Mouse (Mus musculus): ENCODE measurements around the gene Iqcn. TPM values are rescaled to one million over a fixed set of nuclear protein-coding genes. Genes with fewer than 3 reads are reported as not detected.

The Iqcn gene
- polyA plus RNA-seq, 1 experiment, result not detected

DNA sequence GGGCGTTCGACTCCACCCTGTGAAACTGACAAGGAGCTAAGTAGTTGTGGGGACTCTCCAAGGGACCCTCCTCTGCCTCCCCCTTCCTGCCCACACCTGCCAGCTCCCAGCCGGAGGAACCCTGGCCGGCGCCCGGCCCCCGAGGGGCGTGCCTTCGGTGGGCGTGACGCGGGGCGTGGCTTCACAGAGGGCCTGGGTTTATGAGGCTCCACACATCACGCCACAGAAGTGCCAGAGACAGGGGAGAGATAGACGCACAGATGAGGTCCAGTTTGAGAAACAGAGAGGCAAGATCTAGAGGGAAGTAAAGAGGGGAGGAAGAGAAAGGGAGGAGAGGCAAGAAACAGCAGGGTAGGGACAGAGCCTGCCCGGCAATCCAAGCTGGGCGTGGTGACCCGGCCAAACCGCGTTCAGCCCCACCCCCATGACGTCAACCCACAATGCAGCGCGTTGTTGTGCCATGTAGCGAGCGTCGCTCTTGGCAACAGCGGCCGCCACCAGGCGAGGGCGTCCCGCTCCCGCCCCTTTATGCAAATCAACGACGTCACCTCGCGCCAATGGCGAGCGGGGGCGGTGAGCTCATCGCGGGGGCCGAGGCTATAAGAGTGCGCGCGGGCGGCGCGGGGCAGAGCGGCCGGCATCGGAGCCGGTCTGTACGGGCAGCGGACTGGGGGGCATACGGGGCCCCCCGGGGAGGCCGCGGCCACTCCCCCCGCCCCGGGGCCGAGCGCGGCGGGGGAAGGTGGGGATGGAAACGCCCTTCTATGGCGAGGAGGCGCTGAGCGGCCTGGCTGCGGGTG, 4.7 kb upstream of the Iqcn start, which contains the start of gene Jund:
Gene Jund (plus strand): TSS at position 640 of the 800 bp plus-strand sequence.
- peak within 1 kb of the TSS; percentile 97 for H3K27ac ChIP-seq (ENCODE audit: insufficient read depth, low read depth, low read length)
- H3K4me1 ChIP-seq (ENCODE audit: control insufficient read depth, insufficient read depth, low read length), result peaks cover 37% of the 10 kb centered on the region
- TF ChIP-seq CTCF (IDR thresholded peaks at IDR 0.05; ENCODE audit: low read depth, low read length), result no peak
- peak; percentile 98 for TF ChIP-seq POLR2A (IDR thresholded peaks at IDR 0.05; ENCODE audit: borderline replicate concordance, low read depth, low read length)
- H3K4me3 ChIP-seq (ENCODE audit: insufficient read depth, low read length), result peak within 1 kb of the TSS; percentile 99

DNA sequence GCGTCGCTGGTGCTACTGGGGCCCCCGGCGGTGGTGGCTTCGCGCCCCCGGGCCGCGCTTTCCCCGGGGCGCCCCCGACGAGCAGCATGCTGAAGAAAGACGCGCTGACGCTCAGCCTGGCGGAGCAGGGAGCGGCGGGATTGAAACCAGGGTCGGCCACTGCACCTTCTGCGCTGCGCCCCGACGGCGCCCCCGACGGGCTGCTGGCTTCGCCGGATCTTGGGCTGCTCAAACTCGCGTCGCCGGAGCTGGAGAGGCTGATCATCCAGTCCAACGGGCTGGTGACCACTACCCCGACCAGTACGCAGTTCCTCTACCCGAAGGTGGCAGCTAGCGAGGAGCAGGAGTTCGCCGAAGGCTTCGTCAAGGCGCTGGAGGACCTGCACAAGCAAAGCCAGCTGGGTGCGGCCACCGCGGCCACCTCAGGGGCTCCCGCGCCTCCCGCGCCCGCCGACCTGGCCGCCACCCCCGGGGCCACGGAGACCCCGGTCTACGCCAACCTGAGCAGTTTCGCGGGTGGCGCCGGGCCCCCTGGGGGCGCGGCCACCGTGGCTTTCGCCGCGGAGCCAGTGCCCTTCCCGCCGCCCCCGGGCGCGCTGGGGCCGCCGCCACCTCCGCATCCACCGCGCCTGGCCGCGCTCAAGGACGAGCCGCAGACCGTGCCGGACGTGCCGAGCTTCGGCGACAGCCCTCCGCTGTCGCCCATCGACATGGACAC, 4.0 kb upstream of the Iqcn start:
- Histone ChIP-seq H3K4me3 (ENCODE audit: insufficient read depth, low read length) (peak overlapping the region; percentile 99), H3K27ac (ENCODE audit: insufficient read depth, low read depth, low read length) (peak overlapping the region; percentile 97), H3K4me1 (ENCODE audit: control insufficient read depth, insufficient read depth, low read length) (peaks cover 32% of the 10 kb centered on the region)
- TF ChIP-seq CTCF (IDR thresholded peaks at IDR 0.05; ENCODE audit: low read depth, low read length) (no peak), POLR2A (IDR thresholded peaks at IDR 0.05; ENCODE audit: borderline replicate concordance, low read depth, low read length) (no peak)

DNA sequence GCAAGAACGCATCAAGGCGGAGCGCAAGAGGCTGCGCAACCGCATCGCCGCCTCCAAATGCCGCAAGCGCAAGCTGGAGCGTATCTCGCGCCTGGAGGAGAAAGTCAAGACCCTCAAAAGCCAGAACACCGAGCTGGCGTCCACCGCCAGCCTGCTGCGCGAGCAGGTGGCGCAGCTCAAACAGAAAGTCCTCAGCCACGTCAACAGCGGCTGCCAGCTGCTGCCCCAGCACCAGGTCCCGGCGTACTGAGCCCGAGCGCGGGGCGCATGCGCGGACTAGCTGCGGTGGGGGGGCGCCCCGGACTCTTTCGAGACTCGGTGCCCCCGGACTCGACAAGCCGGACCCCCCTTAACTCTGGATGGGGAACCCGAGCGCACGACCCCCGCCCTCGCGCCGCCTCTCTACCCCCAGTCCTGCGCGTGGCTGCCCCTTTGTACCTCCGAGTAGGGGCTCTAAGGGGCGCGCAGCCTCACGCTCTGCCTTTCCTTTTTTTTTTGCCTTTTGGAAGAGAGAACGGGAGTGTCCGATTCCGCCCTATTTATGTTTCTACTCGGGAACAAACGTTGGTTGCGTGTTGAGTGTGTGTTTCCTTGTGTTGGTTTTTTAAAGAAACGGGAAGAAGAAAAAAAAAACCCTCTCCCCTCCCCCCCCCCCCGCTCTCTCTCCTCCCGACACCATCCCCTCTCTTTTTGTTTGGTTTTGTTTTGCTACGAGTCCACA, 3.3 kb upstream of the Iqcn start:
- TF ChIP-seq POLR2A (IDR thresholded peaks at IDR 0.05; ENCODE audit: borderline replicate concordance, low read depth, low read length) (no peak), CTCF (IDR thresholded peaks at IDR 0.05; ENCODE audit: low read depth, low read length) (no peak)
- peak overlapping the region; percentile 97 for H3K27ac ChIP-seq (ENCODE audit: insufficient read depth, low read depth, low read length)
- peak overlapping the region; percentile 99 for H3K4me3 ChIP-seq (ENCODE audit: insufficient read depth, low read length)
- peaks cover 32% of the 10 kb centered on the region for H3K4me1 ChIP-seq (ENCODE audit: control insufficient read depth, insufficient read depth, low read length)

DNA sequence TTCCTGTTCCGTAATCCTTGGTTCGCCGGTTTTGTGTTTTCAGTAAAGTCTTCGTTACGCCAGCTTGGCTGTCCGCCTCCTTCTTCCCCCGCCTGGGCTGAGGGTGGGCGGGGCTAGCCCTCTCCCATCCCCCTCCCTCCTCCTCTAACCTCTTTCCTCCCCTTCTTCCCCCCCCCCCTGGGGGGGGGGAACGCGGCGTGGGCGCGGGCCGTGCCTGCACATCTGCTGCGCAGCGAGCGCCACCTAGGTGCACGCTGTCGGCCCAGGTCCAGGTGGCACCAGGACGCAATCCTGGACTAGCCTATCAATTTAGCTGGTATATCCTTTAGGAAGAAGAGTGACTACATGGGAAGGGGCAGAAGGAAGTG, 2.7 kb upstream of the Iqcn start:
- TF ChIP-seq CTCF (IDR thresholded peaks at IDR 0.05; ENCODE audit: low read depth, low read length), result peak; percentile 50
- TF ChIP-seq POLR2A (IDR thresholded peaks at IDR 0.05; ENCODE audit: borderline replicate concordance, low read depth, low read length), result no peak
- Histone ChIP-seq H3K4me3 (ENCODE audit: insufficient read depth, low read length) (peak overlapping the region; percentile 99), H3K4me1 (ENCODE audit: control insufficient read depth, insufficient read depth, low read length) (peaks cover 30% of the 10 kb centered on the region), H3K27ac (ENCODE audit: insufficient read depth, low read depth, low read length) (peak overlapping the region; percentile 97)

DNA sequence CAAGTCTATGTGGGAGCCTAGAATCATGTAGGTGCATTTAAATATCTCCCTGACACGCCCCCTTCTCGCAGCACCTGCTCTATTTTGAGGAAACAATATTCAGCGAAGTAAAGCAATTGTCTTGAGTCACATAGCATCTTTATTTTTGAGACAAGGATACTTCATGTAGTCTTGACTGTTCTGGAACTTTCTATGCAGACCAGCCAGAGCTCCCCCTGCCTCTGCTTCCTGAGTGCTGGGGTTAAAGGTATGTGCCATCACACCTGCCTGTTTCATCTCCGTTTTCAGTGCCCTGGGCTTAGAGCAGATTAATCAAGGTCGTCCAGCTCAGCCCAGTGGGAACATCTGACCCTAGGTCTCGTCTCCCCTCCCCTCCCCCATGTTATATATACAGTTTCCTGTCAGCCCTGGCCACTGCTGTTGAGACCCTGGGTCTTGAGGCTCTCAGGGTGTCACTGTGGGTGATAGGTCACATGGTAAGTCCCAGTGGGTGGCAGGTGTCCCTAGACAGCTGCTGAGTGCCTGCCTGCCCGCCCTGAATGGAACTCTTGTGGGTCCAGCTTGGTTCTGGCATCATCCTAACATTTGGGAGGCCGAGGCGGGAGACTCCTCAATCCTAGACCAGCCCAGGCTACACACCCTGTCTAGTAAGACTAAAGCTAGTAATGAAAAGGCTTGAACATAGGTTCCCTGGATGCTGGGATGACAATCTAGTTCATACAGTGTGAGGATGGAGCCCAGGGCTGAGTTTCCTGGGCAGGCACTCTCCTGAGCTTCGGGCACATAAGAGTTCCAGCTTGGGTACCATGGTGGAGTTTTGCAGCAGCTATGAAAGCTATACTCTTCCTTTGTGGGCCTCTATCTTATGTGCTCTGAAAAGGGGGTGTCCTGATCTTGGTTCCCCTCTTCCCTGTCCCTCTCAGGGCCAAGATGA, 1.9 kb upstream of the Iqcn start:
- peaks cover 22% of the 10 kb centered on the region for H3K4me1 ChIP-seq (ENCODE audit: control insufficient read depth, insufficient read depth, low read length)
- no peak for TF ChIP-seq POLR2A (IDR thresholded peaks at IDR 0.05; ENCODE audit: borderline replicate concordance, low read depth, low read length)
- TF ChIP-seq CTCF (IDR thresholded peaks at IDR 0.05; ENCODE audit: low read depth, low read length), result no peak
- peak overlapping the region; percentile 97 for H3K27ac ChIP-seq (ENCODE audit: insufficient read depth, low read depth, low read length)
- peak overlapping the region; percentile 59 for H3K4me3 ChIP-seq (ENCODE audit: insufficient read depth, low read length)

DNA sequence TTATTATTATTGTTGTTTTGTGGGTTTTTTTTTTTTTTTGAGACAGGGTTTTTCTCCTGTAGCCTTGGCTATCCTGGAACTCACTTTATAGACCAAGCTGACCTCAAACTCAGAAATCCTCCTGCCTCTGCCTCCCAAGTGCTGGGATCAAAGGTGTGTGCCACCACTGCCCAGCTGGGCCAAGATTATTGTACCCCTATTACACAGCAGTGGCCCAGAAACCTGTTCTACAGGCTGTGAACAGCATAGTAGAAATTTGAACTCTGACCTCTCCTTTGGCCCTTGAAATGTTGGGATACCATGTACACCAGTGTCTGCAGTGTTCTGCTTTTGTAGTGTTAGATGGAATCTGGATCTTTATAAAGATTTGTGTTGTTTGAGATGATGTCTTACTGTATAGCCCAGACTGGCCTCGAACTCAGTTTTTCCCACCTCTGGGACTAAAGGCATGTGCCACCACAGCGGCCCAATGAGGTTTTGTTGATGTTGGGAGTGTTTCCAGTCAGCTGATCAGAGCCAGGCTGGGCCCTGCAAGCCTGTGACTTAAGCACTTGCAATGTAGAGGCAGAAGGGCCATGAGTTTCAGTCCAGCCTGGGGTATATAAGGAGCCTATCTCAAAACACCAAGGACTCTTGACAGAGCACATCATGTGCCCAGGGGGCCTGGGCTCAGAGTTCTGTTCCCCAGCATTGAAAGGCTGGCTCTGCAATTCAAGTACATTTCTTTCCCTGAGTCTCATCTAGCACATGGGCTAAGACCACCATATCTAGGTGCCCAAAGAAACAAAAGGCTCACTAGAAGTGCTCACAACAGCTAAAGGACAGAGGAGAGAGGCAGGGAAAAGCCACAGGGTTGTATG, 1.0 kb upstream of the Iqcn start:
- Histone ChIP-seq H3K4me3 (ENCODE audit: insufficient read depth, low read length) (no peak overlapping the region), H3K27ac (ENCODE audit: insufficient read depth, low read depth, low read length) (no peak overlapping the region), H3K4me1 (ENCODE audit: control insufficient read depth, insufficient read depth, low read length) (peaks cover 18% of the 10 kb centered on the region)
- no peak for TF ChIP-seq POLR2A (IDR thresholded peaks at IDR 0.05; ENCODE audit: borderline replicate concordance, low read depth, low read length)
- no peak for TF ChIP-seq CTCF (IDR thresholded peaks at IDR 0.05; ENCODE audit: low read depth, low read length)

DNA sequence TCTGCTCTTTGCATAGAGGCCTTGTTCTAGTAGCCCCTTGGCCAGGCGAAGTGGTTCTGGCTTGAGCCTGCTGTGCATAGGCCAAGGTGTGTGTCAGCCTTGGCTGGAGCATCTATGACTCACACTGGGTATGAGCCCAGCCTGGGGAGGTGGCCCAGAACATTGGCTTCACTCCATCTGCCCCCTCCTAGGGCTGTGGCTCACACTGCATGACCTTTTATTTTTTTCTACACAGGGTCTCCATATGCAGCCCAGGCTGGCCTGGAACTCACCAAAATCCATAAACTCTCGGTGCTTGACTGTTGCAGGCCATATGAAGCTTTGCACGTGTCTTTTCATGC, 445 bp upstream of the Iqcn start:
- H3K27ac ChIP-seq (ENCODE audit: insufficient read depth, low read depth, low read length), result no peak overlapping the region
- no peak overlapping the region for H3K4me3 ChIP-seq (ENCODE audit: insufficient read depth, low read length)

DNA sequence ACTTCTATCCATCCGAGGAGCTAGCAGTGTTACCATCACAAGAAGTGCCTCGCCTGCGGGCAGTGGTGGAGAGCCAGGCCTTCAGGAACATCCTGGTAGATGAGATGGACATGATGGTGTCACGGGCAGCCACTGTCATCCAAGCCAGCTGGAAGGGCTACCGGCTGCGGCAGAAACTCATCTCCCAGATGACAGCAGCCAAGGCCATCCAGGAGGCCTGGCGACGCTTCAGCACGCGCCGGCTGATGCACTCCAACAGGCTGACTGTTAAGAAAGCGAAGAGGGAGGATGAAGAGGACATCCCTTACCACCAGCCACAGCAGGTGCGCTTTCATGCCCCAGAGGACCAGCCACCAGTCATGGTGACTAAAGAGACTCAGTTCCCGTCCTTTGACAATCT, 5.0 kb downstream of the Iqcn start:
- no peak overlapping the region for H3K4me3 ChIP-seq (ENCODE audit: insufficient read depth, low read length)
- H3K27ac ChIP-seq (ENCODE audit: insufficient read depth, low read depth, low read length), result no peak overlapping the region
- TF ChIP-seq POLR2A (IDR thresholded peaks at IDR 0.05; ENCODE audit: borderline replicate concordance, low read depth, low read length), result no peak
- TF ChIP-seq CTCF (IDR thresholded peaks at IDR 0.05; ENCODE audit: low read depth, low read length), result no peak
- 0 out of 2 replicates have a peak, but pooled peaks cover 2% of the 10 kb centered on the region for H3K4me1 ChIP-seq (ENCODE audit: control insufficient read depth, insufficient read depth, low read length)

More for the DNA sequence above, 445 bp upstream of the Iqcn start:
- no peak for TF ChIP-seq POLR2A (IDR thresholded peaks at IDR 0.05; ENCODE audit: borderline replicate concordance, low read depth, low read length)
- no peak for TF ChIP-seq CTCF (IDR thresholded peaks at IDR 0.05; ENCODE audit: low read depth, low read length)
- H3K4me1 ChIP-seq (ENCODE audit: control insufficient read depth, insufficient read depth, low read length), result peaks cover 12% of the 10 kb centered on the region
